Mouse (Mus musculus) heart, postnatal 0 days (tissue): ENCODE measurements around the gene Pbrm1.

ENCODE experiments used
- CTCF ChIP-seq: IDR thresholded peaks from 2 replicates; pipeline ENCODE4 v1.5.1; 2016; ENCODE audit warnings: antibody characterized with exemption, control low read depth, low read depth
- EP300 ChIP-seq: IDR thresholded peaks from 2 replicates; pipeline ENCODE4 v1.6.1; 2016; ENCODE audit warnings: antibody characterized with exemption, low read depth

DNA sequence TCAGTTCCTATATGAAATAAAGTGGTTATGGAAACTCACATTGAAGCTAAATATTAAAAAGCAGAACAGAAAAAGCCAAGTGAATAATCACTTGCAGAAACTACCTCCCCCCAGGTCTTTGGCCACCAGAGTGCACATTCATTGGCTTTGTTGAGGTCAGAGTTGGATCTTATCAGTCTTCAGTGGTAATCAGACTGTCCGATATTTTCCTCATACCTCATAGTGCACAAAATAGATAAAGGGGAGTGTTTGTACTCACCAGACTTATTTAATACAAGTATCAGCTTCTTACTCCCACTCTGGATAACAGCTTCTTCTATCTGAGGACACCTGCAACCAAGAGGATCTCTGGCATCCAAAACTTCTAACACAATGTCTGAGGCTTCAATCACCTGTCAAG is 2.9 kb upstream of the Pbrm1 start:
- TF ChIP-seq CTCF, result no peak
- TF ChIP-seq EP300, result no peak
